Mouse (Mus musculus) WW6 (cell line): ENCODE measurements around the gene Hnrnpa1.
"Not testable (repeated sequence)": the region's sequence is repeated elsewhere in the genome, so short reads cannot be mapped to it uniquely, and the experiment has no call there.

Experiments
- DNase-seq: peaks from one replicate; pipeline ENCODE4 v3.0.0-alpha.2; 2013; ENCODE audit warnings: low read depth, low spot score

The Hnrnpa1 gene

GRCm38 (mm10) chr15:103241071-103242018 is 1.1 kb downstream of the Hnrnpa1 start:
- DNase-seq, result not testable (repeated sequence)

- no peak for DNase-seq
These were observed 2.7 kb downstream of the Hnrnpa1 start for GRCm38 (mm10) chr15:103242885-103243284.

DNA sequence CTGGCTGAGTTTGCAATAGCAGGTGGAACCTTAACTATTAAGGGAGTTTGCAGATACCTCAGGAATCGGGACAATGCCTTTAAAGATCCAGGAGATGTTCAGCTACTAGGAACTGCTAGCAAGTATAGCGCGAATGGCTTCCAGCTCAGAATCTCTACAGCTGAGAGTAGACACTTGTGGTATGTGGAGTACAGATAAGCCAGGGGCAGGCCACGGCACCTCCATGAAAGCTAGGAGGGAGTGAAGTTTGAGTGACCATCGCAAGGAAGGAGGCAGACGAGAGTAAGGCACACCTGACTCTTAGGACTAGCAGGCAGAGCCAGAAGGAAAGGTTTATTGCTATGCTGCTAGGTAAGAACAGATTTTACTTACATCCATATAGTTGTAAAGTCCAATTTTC is 5.4 kb downstream of the Hnrnpa1 start:
- DNase-seq, result no peak

- DNase-seq, result no peak
These were observed 7.0 kb downstream of the Hnrnpa1 start for GRCm38 (mm10) chr15:103247078-103247781.

- no peak for DNase-seq
These were observed 7.7 kb downstream of the Hnrnpa1 start for GRCm38 (mm10) chr15:103247782-103248400.

GRCm38 (mm10) chr15:103248401-103249313 is 8.4 kb downstream of the Hnrnpa1 start:
- DNase-seq, result no peak

DNA sequence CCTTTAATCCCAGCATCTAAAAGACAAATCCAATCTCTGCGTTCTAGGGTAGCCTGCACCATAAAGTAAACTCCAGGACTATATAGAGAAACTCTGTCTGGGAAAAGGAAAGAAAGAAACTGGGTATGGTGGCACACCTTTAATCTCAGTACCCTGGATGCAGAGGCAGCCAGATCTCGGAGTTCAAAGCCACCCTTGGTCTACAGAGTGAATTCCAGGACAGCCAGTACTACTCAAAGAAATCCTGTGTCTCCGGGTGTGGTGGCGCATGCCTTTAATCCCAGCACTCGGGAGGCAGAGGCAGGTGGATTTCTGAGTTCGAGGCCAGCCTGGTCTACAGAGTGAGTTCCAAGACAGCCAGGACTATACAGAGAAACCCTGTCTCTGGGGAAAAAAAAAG is 9.3 kb downstream of the Hnrnpa1 start:
- not testable (repeated sequence) for DNase-seq

GRCm38 (mm10) chr15:103250195-103250740 is 10.0 kb downstream of the Hnrnpa1 start:
- DNase-seq, result no peak

DNA sequence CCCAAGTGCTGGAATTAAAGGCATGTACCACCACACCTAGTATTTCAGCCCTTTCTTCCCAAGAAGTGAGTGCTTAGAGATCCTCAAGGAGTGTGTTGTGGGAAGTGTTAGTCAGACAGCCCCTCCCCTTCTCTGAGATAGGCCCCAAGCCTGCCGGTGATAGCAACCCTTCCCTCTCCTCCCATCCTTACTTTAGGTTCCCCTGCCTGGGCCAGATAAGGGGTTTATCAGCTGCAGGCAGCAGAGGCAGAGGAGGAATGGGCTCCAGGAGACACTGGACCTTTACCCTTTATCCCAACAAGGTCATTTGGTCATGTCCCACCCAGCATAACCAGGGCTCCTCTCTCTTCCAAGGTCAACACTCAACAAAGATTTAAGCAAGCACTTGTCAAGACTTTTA is 11.4 kb downstream of the Hnrnpa1 start:
- no peak for DNase-seq

- no peak for DNase-seq
These were observed 12.4 kb downstream of the Hnrnpa1 start for GRCm38 (mm10) chr15:103252660-103253059.

GRCm38 (mm10) chr15:103253352-103253751 is 13.1 kb downstream of the Hnrnpa1 start:
- DNase-seq, result no peak

DNA sequence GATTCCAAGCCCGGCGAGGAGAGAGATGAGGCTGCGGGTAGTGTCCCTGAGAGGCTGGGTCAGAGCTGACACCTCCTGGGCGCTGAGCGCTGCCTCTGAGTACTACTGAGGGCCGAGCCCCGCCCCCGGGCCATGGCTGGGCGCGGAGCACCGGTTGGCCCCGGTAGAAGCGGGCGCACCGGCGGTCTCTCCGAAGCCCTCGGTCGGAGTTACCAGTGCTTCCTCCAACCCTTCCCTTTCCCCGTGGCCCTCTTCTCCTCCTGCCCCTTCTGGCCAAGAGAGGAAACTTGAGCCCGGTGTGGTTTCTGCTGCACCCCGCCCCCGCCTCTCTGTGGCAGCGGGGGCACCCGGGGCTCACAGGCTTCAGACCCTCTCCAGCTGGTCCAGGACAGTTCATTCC is 14.9 kb downstream of the Hnrnpa1 start:
- DNase-seq, result no peak

- DNase-seq, result no peak
These were observed 16.2 kb downstream of the Hnrnpa1 start for GRCm38 (mm10) chr15:103256210-103256986.

- no peak for DNase-seq
These were observed 17.8 kb downstream of the Hnrnpa1 start, which contains the start of gene Nfe2 for GRCm38 (mm10) chr15:103257790-103258728. Nfe2 (minus strand) TSS chr15:103258403.

- DNase-seq, result no peak
These were observed 18.9 kb downstream of the Hnrnpa1 start for GRCm38 (mm10) chr15:103259162-103259561.

- DNase-seq, result no peak
These were observed 19.8 kb downstream of the Hnrnpa1 start for GRCm38 (mm10) chr15:103259989-103260388.

DNA sequence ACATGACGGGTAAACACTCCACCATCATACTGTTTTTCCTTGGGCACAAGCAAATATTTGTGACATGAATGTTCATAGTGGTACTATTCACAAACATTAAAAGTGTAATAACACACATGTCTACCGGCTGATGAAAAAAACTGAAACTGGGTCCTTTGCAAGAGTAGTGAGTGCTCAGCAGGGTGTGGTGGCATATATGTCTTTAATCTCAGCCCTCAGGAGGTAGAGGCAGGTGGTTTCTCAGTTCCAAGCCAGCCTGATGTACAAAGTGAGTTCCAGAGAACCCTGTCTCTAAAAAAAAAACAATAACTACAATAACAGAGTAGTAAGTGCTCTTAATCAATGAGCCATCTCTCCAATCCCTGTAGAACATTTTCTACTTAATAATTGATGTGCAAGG is 24.6 kb downstream of the Hnrnpa1 start:
- DNase-seq, result no peak

GRCm38 (mm10) chr15:103268903-103269302 is 28.7 kb downstream of the Hnrnpa1 start:
- DNase-seq, result no peak
